Mouse (Mus musculus) limb, embryonic 11.5 days (tissue): ENCODE data around the gene Tgif2lx2. TPM values are rescaled to one million over a fixed set of nuclear protein-coding genes. Genes with fewer than 3 reads are reported as not detected.
"Not testable (repeated sequence)": the region's sequence is repeated elsewhere in the genome, so short reads cannot be mapped to it uniquely, and the experiment has no call there.

ENCODE experiments used
- ATAC-seq: fragments of 200-750 bp; cut with Nextera tagmentation; 2 replicates; pipeline ENCODE4 v1.8.0; 2017; ENCODE audit warnings: low read depth; ENCODE audit not compliant: insufficient number of reproducible peaks, low FRiP score, low TSS enrichment
- DNase-seq: peaks from one replicate; pipeline ENCODE4 v3.0.0-alpha.2; 2015; ENCODE audit warnings: low spot score
- H3K27ac ChIP-seq: fragments of 300-500 bp; sonication (generic); replicated peaks from 2 replicates; pipeline ENCODE4 v1.5.1; 2014; ENCODE audit warnings: low read depth, mild to moderate bottlenecking, low read length
- H3K27me3 ChIP-seq: fragments of 300-500 bp; sonication (generic); 2 replicates; pipeline ENCODE4 v1.6.1; 2014; ENCODE audit warnings: mild to moderate bottlenecking, low read length, mixed read lengths; ENCODE audit not compliant: control insufficient read depth, insufficient read depth
- H3K36me3 ChIP-seq: fragments of 300-500 bp; sonication (generic); 2 replicates; pipeline ENCODE4 v1.6.1; 2014; ENCODE audit warnings: mild to moderate bottlenecking, low read length, moderate library complexity, mixed read lengths; ENCODE audit not compliant: control insufficient read depth, insufficient read depth
- H3K4me1 ChIP-seq: fragments of 300-500 bp; sonication (generic); 2 replicates; pipeline ENCODE4 v1.6.1; 2014; ENCODE audit warnings: low read length, mixed read lengths; ENCODE audit not compliant: control insufficient read depth, insufficient read depth
- H3K4me2 ChIP-seq: fragments of 300-500 bp; sonication (generic); 2 replicates; pipeline ENCODE4 v1.6.1; 2014; ENCODE audit warnings: low read depth, mild to moderate bottlenecking, moderate library complexity; ENCODE audit not compliant: severe bottlenecking
- H3K4me3 ChIP-seq: fragments of 300-500 bp; sonication (generic); 2 replicates; pipeline ENCODE4 v1.5.1; 2014; ENCODE audit warnings: low read depth, low read length
- H3K9ac ChIP-seq: fragments of 300-500 bp; sonication (generic); 2 replicates; pipeline ENCODE4 v1.6.1; 2014; ENCODE audit warnings: mild to moderate bottlenecking, low read length
- H3K9me3 ChIP-seq: fragments of 300-500 bp; sonication (generic); 2 replicates; pipeline ENCODE4 v1.6.1; 2016; ENCODE audit warnings: low read length; ENCODE audit not compliant: control insufficient read depth
- WGBS: fragments of 180-500 bp; shearing (Covaris S2); extraction: QIAGEN DNeasy Blood & Tissue Kit; methylation state at CpG from one replicate; pipeline ENCODE4 v1.1.7; 2014; 5-methylcytosine and 5-hydroxymethylcytosine counted together
- polyA plus RNA-seq: library from polyadenylated mRNA; unstranded; fragments of >200 nt; fragmentation: Nextera tagmentation; extraction: Ambion mirVana; gene quantifications from 2 replicates; pipeline ENCODE4 v1.2.1, GENCODE M21; 2014

The Tgif2lx2 gene
- not detected in 2 replicates for polyA plus RNA-seq

GRCm38 (mm10) chrX:118426927-118427326 is at the start of gene Tgif2lx2:
Gene Tgif2lx2 (plus strand): TSS chrX:118427227.
- not testable (repeated sequence) for DNase-seq, ATAC-seq, H3K4me2 ChIP-seq, H3K4me3 ChIP-seq, H3K4me1 ChIP-seq, H3K27me3 ChIP-seq, H3K9ac ChIP-seq, H3K27ac ChIP-seq, H3K9me3 ChIP-seq, H3K36me3 ChIP-seq
- WGBS = no CpG with 5 or more reads among the region's 5 CpGs

Other genes starting within 250 kb of the Tgif2lx2 start
- not detected in 2 replicates for gene Tgif2lx1, start 53.5 kb downstream of the Tgif2lx2 start, polyA plus RNA-seq